Mouse (Mus musculus) neural tube, embryonic 12.5 days (tissue): ENCODE measurements around the gene Anp32e. TPM values are rescaled to one million over a fixed set of nuclear protein-coding genes. Genes with fewer than 3 reads are reported as not detected.
"Not testable (repeated sequence)": the region's sequence is repeated elsewhere in the genome, so short reads cannot be mapped to it uniquely, and the experiment has no call there.

ENCODE experiments used
- ATAC-seq: fragments of 200-750 bp; cut with Nextera tagmentation; 2 replicates; pipeline ENCODE4 v1.8.0; 2017; ENCODE audit warnings: low read depth, mild to moderate bottlenecking, moderate TSS enrichment, moderate library complexity; ENCODE audit not compliant: low FRiP score
- H3K27ac ChIP-seq: fragments of 300-500 bp; sonication (generic); 2 replicates; pipeline ENCODE4 v1.5.1; 2016
- H3K27me3 ChIP-seq: fragments of 300-500 bp; sonication (generic); replicated peaks from 2 replicates; pipeline ENCODE4 v1.6.1; 2016; ENCODE audit warnings: mild to moderate bottlenecking
- H3K36me3 ChIP-seq: fragments of 300-500 bp; sonication (generic); 2 replicates; pipeline ENCODE4 v1.6.1; 2016; ENCODE audit warnings: mild to moderate bottlenecking
- H3K4me1 ChIP-seq: fragments of 300-500 bp; sonication (generic); 2 replicates; pipeline ENCODE4 v1.6.1; 2016
- H3K4me2 ChIP-seq: fragments of 300-500 bp; sonication (generic); replicated peaks from 2 replicates; pipeline ENCODE4 v1.6.1; 2016; ENCODE audit warnings: mild to moderate bottlenecking
- H3K4me3 ChIP-seq: fragments of 300-500 bp; sonication (generic); 2 replicates; pipeline ENCODE4 v1.5.1; 2016
- H3K9ac ChIP-seq: fragments of 300-500 bp; sonication (generic); 2 replicates; pipeline ENCODE4 v1.6.1; 2016; ENCODE audit warnings: mild to moderate bottlenecking
- H3K9me3 ChIP-seq: fragments of 300-500 bp; sonication (generic); 2 replicates; pipeline ENCODE4 v1.6.1; 2016; ENCODE audit warnings: mild to moderate bottlenecking
- WGBS: fragments of 180-500 bp; shearing (Covaris S2); methylation state at CpG from one replicate; pipeline ENCODE4 v1.1.7; 2016; 5-methylcytosine and 5-hydroxymethylcytosine counted together
- polyA plus RNA-seq: library from polyadenylated mRNA; unstranded; fragments of >200 nt; fragmentation: Nextera tagmentation; extraction: Ambion mirVana; gene quantifications from 2 replicates; pipeline ENCODE4 v1.2.1, GENCODE M21; 2016

Gene Anp32e
- polyA plus RNA-seq, 1 experiment from 2014 or later, result 278 TPM

DNA sequence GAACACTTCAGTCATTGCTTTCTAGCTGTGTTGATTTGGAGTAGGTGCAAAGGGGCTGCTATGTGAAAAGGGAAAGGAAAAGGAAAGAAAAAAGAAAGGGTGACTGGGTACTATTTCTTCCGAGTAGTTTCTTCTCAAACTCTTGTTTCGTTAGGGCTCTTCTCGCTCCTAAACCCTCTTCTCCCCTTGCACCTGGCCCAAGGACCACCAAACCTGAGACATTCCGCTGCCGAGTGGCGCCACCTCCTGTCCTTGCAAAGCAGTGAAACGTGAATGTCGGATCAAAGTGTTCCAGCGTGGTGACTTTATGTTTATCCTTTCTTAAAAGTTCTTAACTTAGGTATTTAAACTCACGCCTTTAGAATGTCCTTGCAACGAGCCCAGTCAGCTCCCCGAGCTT, 22.2 kb upstream of the Anp32e start:
- Histone ChIP-seq H3K4me3 (no peak overlapping the region), H3K9ac (no peak overlapping the region; the same call in 1 of the 2 replicates), H3K36me3 (no peaks in the 10 kb centered on the region), H3K4me1 (peaks cover 25% of the 10 kb centered on the region), H3K4me2 (peak overlapping the region; percentile 83), H3K27me3 (no peaks in the 10 kb centered on the region), H3K27ac (no peak overlapping the region), H3K9me3 (no peaks in the 10 kb centered on the region)
- ATAC-seq, result no peak
- WGBS, result under 1% methylated on average over 12 of the region's 12 CpGs

DNA sequence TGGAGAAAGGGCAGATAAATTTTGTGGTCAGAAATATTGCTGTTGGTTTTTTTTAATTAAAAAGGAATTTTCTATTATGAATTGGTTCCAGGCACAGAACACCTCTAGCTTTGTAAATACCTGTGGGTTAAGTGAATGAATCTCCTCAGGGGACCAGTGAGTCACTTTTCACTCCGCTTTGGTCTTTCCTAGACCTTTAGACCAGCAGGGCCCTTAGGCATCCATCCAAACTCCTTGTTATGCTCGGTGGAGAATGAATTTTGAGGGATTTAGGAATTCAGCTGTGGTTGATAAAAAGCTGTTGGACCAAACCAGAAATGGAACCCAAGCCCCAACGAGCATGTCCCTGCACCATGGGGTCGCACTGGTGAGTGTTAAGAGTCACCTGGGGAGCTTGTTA, 21.4 kb upstream of the Anp32e start:
- Histone ChIP-seq H3K4me2 (no peak overlapping the region), H3K9ac (no peak overlapping the region), H3K4me1 (peaks cover 25% of the 10 kb centered on the region), H3K4me3 (no peak overlapping the region), H3K27ac (no peak overlapping the region), H3K9me3 (no peaks in the 10 kb centered on the region), H3K36me3 (no peaks in the 10 kb centered on the region), H3K27me3 (no peaks in the 10 kb centered on the region)
- no peak for ATAC-seq
- WGBS, result 58% methylated on average over 4 of the region's 4 CpGs

DNA sequence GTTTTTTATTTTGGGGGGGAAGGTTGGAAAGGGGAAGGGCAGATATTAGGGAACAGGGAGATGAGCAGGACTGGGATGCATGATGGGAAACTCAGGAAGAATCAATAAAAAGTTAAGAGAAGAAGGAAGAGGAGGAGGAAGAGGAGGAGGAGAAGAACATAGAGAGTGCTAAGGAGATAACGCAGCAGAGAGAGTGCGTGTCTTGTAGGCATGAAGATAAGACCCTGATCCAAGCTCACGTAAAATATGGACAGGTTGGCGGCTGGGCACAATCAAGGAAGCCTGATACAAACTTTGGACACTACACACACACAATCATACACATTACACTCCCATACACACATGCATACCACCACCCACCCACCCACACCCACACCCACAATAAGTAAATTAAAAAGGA, 14.3 kb upstream of the Anp32e start:
- WGBS, result 97% methylated on average over 4 of the region's 4 CpGs
- Histone ChIP-seq H3K4me3 (no peak overlapping the region), H3K4me1 (no peaks in the 10 kb centered on the region), H3K36me3 (no peaks in the 10 kb centered on the region), H3K4me2 (no peak overlapping the region), H3K9me3 (no peaks in the 10 kb centered on the region), H3K9ac (no peak overlapping the region), H3K27ac (no peak overlapping the region), H3K27me3 (no peaks in the 10 kb centered on the region)
- no peak for ATAC-seq

DNA sequence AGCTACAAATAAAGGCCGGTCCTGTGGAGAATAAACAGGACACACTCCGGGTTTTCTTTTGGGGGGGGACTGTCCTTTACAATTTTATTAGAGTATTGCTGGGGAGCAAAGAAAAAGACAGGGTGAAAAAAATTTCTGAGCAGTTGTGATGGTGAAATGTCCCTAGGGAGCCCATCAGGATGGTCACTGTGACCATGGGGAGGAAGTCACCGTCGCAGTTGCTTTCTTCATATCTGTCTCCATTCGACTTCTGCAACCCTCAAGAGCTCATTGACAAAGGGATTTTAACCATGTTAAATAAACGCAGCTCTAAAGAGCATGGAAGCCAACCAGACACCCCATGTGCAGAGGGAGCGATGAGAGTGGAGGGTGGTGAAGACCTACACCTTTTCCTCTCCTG, 12.3 kb upstream of the Anp32e start:
- Histone ChIP-seq H3K4me1 (no peaks in the 10 kb centered on the region), H3K9ac (no peak overlapping the region), H3K4me3 (no peak overlapping the region), H3K27ac (no peak overlapping the region), H3K9me3 (no peaks in the 10 kb centered on the region), H3K36me3 (no peaks in the 10 kb centered on the region), H3K4me2 (no peak overlapping the region), H3K27me3 (no peaks in the 10 kb centered on the region)
- 79% methylated on average over 7 of the region's 7 CpGs for WGBS
- no peak for ATAC-seq

DNA sequence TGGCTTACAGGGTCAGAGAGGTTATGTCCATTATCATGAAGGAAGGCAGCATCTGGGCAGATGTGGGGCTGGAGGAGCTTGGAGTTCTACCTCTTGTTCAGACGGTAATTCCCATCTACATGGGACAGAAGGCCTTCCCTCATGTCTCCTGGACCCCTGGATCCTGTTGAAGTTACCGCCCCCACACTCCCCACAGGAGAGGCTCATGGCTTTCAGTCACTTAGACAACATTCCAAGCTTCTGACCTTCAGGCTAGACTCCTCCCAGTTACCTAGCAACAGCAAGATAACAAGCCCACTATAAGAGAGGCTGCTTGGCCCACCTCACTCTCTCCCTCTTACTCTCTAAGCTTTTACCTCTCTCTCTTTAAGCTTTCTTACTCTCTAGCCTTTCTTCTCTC, 8.5 kb upstream of the Anp32e start:
- H3K4me1 ChIP-seq, H3K9ac ChIP-seq, H3K27me3 ChIP-seq, H3K4me2 ChIP-seq, H3K4me3 ChIP-seq, ATAC-seq, H3K36me3 ChIP-seq, H3K9me3 ChIP-seq, H3K27ac ChIP-seq: not testable (repeated sequence)
- WGBS, result 65% methylated on average over 2 of the region's 2 CpGs

DNA sequence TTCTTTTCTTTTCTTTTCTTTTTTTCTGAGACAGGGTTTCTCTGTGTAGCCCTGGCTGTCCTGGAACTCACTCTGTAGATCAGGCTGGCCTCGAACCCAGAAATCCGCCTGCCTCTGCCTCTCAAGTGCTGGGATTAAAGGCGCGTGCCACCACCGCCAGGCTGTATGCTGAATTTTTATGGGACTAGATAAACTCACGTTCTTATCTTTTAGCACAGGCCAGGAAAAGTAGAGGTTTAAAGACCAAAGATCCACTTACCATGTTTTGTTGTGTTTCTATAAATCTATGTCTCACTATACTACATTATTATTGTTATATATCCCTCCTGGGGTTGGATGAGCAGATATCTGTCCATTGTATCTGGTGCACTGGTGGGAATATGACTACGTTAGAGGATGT, 5.6 kb upstream of the Anp32e start:
- not testable (repeated sequence) for H3K9me3 ChIP-seq, ATAC-seq, H3K4me2 ChIP-seq, H3K4me1 ChIP-seq, H3K4me3 ChIP-seq, H3K27me3 ChIP-seq, H3K9ac ChIP-seq, H3K36me3 ChIP-seq, H3K27ac ChIP-seq
- 90% methylated on average over 7 of the region's 7 CpGs for WGBS

DNA sequence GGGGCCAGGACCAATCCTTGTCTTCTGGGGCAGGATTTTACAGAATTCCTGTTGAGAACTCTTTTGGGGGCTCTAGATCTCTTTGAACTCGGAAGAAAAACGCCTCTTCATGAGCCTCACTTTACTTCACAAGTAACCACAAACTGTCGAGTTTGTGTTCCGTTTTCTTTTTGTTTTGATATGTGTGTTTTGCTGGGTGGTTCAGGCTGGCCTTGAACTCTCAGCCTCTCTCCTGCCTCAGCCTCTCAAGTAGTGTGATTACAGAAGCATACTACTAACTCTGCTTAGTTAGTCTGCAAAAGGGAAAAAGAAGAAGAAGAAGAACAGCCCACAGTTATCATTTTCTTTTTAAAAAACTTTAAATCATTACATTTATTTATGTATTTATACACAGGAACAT, 4.9 kb upstream of the Anp32e start:
- Histone ChIP-seq H3K4me2 (no peak overlapping the region), H3K9me3 (no peaks in the 10 kb centered on the region), H3K9ac (no peak overlapping the region), H3K27me3 (no peaks in the 10 kb centered on the region), H3K4me1 (no peaks in the 10 kb centered on the region), H3K36me3 (no peaks in the 10 kb centered on the region), H3K27ac (no peak overlapping the region), H3K4me3 (no peak overlapping the region)
- ATAC-seq, result no peak
- WGBS, result 71% methylated on average over 4 of the region's 4 CpGs

DNA sequence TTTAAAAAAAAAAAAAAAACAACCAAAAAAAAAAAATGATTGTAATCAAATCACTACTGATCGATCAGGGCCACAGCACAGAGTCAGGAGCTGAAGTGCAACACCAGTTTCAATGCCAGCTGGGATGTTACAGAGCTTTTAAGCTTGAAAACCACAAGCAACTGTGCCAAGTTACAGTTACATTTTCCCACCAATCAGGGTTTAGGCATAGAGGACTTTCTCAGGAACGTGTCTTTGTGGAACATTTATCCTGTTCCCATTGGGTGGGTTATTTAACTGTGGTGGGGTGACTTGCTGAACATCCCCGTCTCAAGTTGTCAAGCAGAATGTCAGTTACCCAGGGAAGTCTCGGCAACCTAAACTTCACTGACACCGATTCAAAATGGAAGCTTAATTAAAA, 4.0 kb upstream of the Anp32e start:
- Histone ChIP-seq H3K4me1 (no peaks in the 10 kb centered on the region), H3K36me3 (no peaks in the 10 kb centered on the region), H3K27me3 (no peaks in the 10 kb centered on the region), H3K9ac (no peak overlapping the region), H3K4me3 (no peak overlapping the region), H3K9me3 (no peaks in the 10 kb centered on the region), H3K27ac (no peak overlapping the region), H3K4me2 (no peak overlapping the region)
- ATAC-seq, result no peak
- WGBS, result 85% methylated on average over 5 of the region's 5 CpGs

DNA sequence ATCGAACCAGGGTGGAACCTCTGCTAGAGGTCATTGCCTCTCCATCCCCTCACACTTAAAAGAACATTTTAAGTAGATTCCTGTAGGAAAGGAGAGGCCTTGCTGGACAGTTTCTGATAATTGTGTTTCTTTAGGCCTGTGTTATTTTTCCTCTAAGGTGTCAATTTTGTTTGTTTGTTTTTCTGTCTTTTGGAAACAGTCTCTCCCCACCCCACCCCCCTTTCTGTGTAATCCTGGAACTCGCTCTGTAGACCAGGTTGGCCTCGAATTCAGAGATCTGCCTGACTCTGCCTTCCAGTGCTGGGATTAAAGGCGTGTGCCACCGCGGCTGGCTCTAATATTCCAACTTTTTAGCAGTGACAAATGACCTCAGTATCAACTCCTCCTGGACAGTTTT, 787 bp upstream of the Anp32e start:
- Histone ChIP-seq H3K36me3 (peaks cover 4% of the 10 kb centered on the region; the same call in 1 of the 2 replicates), H3K4me2 (peak overlapping the region; percentile 72), H3K27me3 (no peaks in the 10 kb centered on the region), H3K27ac (peak overlapping the region; percentile 58; the same call in 1 of the 2 replicates), H3K9me3 (no peaks in the 10 kb centered on the region), H3K9ac (no peak overlapping the region), H3K4me3 (peak overlapping the region; percentile 85), H3K4me1 (peaks cover 13% of the 10 kb centered on the region)
- ATAC-seq, result no peak
- 79% methylated on average over 6 of the region's 6 CpGs for WGBS

DNA sequence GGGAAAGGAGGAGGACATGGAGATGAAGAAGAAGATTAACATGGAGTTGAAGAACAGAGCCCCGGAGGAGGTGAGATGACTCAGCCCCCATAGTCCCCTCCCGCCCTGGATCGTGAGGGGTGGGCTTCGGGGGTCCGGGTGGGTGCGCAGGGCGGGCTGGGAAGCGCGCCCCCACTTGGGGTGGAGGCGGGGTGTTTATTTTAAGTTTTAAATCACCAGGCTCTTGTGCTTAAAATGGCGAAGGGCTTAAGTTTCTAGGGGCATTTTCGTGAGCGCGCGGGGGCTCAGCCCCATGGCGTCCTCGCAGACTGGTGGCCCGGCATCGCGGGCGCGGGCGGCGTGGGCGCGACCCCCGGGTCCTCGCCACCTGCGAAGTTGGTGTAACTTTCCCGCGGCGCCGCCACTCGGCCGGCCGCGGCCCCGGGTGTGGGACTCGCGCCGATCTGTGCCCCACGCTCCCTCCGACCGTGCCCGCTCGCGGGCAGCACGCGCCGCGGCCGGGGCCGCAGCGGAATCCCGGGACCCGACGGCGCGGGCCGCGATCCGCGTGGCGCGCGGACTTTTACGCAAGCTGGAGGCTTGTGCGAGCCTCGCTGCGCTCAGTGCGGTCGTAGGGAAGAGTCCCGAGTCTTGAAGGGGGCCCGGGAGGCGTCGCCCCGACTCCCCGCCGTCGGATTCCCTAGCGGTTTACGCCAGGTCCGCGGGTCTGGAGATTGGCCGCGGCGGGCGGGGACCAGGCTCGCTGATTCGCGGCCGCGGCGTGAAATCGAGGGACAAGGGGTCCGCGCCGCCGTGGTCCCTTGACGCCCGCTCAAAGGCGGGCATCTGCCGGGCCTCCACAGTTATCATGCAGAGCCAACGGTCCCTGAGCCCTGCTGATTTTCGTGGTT, 780 bp downstream of the Anp32e start:
- WGBS, result under 1% methylated on average over 105 of the region's 105 CpGs
- Histone ChIP-seq H3K4me3 (peak overlapping the region; percentile 85), H3K9ac (peak overlapping the region; percentile 94), H3K9me3 (no peaks in the 10 kb centered on the region), H3K4me1 (peaks cover 13% of the 10 kb centered on the region), H3K4me2 (peak overlapping the region; percentile 72), H3K36me3 (peaks cover 17% of the 10 kb centered on the region), H3K27me3 (no peaks in the 10 kb centered on the region), H3K27ac (peak overlapping the region; percentile 43)
- peak; percentile 63 for ATAC-seq

DNA sequence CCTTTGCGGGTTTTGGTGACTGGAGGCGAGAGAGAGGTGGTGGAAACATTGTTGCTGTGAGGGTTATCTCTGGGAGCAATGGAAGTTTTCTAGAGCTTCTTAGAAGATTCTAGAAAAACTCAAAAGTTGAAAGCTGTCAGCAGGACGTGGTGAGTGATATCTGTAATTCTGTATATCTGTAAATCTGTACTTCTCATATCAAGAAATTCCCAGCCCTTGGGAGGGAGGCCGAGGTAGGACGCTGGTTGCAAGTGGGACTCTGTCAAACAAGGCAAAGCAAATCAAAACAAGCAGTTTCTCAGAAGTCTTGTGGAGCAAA, 1.4 kb downstream of the Anp32e start:
- H3K4me1 ChIP-seq, result peaks cover 13% of the 10 kb centered on the region
- 8% methylated on average over 5 of the region's 5 CpGs for WGBS
- H3K27ac ChIP-seq, result 0 out of 2 replicates have a peak overlapping the region, but pooled peaks have one; percentile 43

DNA sequence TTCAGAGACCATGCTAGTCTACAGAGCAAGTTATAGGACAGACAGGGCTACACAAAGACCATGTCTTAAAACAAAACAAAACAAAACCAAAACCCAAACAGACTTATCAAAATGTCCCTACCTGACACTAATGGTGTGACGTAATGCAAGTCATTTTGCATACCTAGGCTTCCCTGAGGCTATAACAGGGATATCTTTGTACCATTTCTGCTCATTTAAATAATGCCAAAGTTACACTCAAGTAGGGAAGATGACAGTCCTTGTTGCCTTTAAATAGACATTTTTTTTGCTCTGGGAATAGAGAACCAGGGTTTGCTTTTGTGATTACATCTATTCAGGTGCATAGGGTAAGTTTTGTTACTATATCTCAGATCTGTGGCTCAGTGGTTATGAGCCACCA, 2.4 kb downstream of the Anp32e start:
- Histone ChIP-seq H3K4me2 (peak overlapping the region; percentile 72; the same call in 1 of the 2 replicates), H3K9me3 (no peaks in the 10 kb centered on the region), H3K4me3 (no peak overlapping the region), H3K36me3 (peaks cover 26% of the 10 kb centered on the region), H3K27ac (no peak overlapping the region), H3K9ac (no peak overlapping the region), H3K4me1 (peaks cover 13% of the 10 kb centered on the region), H3K27me3 (no peaks in the 10 kb centered on the region)
- no peak for ATAC-seq
- whole genome bisulfite sequencing, result 91% methylated on average over 1 of the region's 1 CpGs

More for the DNA sequence above, 1.4 kb downstream of the Anp32e start:
- H3K4me2 ChIP-seq, result peak overlapping the region; percentile 72
- peak overlapping the region; percentile 94 for H3K9ac ChIP-seq
- H3K36me3 ChIP-seq, result peaks cover 23% of the 10 kb centered on the region
- H3K27me3 ChIP-seq, result no peaks in the 10 kb centered on the region
- H3K9me3 ChIP-seq, result no peaks in the 10 kb centered on the region
- ATAC-seq, result no peak
- peak overlapping the region; percentile 85 for H3K4me3 ChIP-seq

DNA sequence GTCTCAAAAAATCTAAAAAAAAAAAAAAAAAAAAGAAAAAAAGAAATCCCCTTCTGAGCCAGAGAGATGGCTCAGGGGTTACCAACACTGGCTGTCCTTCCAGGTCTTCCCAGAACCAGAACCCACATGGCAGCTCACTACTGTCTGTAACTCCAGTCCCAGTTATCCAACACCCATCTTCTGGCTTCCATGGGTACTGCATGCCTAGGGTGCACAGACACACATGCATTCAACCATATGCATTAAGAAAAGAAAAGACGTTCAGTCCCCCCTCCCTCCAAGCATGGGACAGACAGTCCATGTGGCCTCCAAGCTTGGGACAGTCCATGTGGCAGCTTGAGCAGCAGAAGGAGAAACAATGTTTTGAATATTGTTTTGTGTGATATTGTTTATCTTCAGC, 3.1 kb downstream of the Anp32e start:
- Histone ChIP-seq H3K4me2 (peak overlapping the region; percentile 25; the same call in 1 of the 2 replicates), H3K36me3 (peaks cover 32% of the 10 kb centered on the region), H3K27me3 (no peaks in the 10 kb centered on the region), H3K4me3 (no peak overlapping the region), H3K4me1 (peaks cover 13% of the 10 kb centered on the region), H3K9ac (no peak overlapping the region), H3K9me3 (no peaks in the 10 kb centered on the region), H3K27ac (no peak overlapping the region)
- 56% methylated on average over 1 of the region's 1 CpGs for WGBS
- no peak for ATAC-seq
